Mouse (Mus musculus) brain, embryonic 14.5 days (tissue): ENCODE results near the gene Sdad1.

Source experiments
- CTCF ChIP-seq: fragments of 200-500 bp; IDR thresholded peaks from 2 replicates; pipeline ENCODE4 v1.5.1; 2012; ENCODE audit warnings: inconsistent platforms, mild to moderate bottlenecking, moderate library complexity, borderline replicate concordance; ENCODE audit not compliant: insufficient read depth, insufficient read length; ENCODE audit errors: extremely low read depth
- POLR2A ChIP-seq: fragments of 200-500 bp; IDR thresholded peaks from 2 replicates; pipeline ENCODE4 v1.6.1; 2012; ENCODE audit warnings: mild to moderate bottlenecking, inconsistent platforms, borderline replicate concordance; ENCODE audit not compliant: poor library complexity, insufficient read depth, insufficient read length, severe bottlenecking; ENCODE audit errors: extremely low read depth

DNA sequence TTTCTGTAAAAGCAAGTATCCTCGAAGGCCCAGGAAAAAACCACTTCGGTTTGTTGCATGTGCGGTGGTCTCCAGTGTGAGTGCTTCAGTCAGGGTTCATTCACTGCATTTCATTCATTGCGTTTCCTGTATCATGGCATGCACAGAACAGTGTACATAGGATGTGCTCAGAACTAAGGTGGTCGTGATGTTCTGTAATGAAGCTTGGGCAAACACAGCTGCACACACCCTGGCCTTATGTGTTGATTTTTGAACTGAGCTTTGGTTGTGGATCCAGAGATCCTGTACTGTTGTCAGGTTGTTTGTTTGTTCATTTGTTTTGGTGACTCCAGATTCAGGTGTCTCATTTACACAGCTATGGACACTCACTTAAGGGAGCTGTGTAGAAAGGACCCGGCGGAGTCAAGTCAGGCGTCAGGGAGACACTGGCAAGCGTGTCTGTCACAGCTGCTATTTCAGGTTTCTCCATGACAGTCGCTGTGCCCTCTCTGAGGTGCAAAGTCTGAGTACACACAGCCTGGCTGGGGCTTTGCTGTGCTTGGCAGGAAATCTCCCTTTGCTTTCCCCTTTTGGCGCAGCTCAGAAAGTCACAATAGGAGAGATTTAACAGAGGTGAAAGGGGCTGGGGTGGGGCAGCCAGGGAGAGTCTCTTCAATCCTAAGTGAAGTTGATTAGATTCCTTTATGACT lies 48.6 kb upstream of the Sdad1 start:
- TF ChIP-seq CTCF (no peak), POLR2A (no peak)
